ENCODE assay signal across 28 mouse cellular contexts in genomic region chr17:34559116-34559515, GRCm38 (mm10). TPM values are rescaled to one million over a fixed set of nuclear protein-coding genes. Genes with fewer than 3 reads are reported as not detected.
"Had no signal": no experiment of that assay in that cellular context is flagged by ENCODE, and none has a peak within 500 bp of the region (broad histone marks: within the 10 kb centered on the region; RNA-seq: fewer than 3 reads in every experiment).

No protein-coding gene starts in this region.

- H3K4me1 ChIP-seq: midbrain, embryonic 15.5 days had no signal

- H3K9ac ChIP-seq: intestine, embryonic 15.5 days; limb, embryonic 13.5 days; liver, embryonic 12.5 days; liver, embryonic 15.5 days; midbrain, embryonic 12.5 days; midbrain, embryonic 15.5 days; neural tube, embryonic 13.5 days; stomach, embryonic 15.5 days had no signal

- H3K4me2 ChIP-seq: intestine, embryonic 15.5 days; limb, embryonic 13.5 days; liver, embryonic 15.5 days; midbrain, embryonic 12.5 days; midbrain, embryonic 15.5 days; neural tube, embryonic 13.5 days; stomach, embryonic 15.5 days had no signal

- DNase-seq: kidney, adult 11 months; kidney, adult 9 months; kidney, postnatal 14 days; layer of hippocampus, adult 9-11 months; liver; retina, postnatal 1 day; right cerebral cortex, postnatal 25 days; spleen, adult 18-20 months; thymus, postnatal 25 days had no signal

- H3K27ac ChIP-seq: intestine, embryonic 15.5 days; layer of hippocampus, adult 2 months; limb, embryonic 10.5 days; limb, embryonic 13.5 days; liver, embryonic 12.5 days; liver, embryonic 15.5 days; macrophage; midbrain, embryonic 12.5 days; midbrain, embryonic 15.5 days; neural tube, embryonic 13.5 days; stomach, embryonic 15.5 days had no signal

- H3K9me3 ChIP-seq: intestine, embryonic 15.5 days; limb, embryonic 10.5 days; limb, embryonic 13.5 days; liver, embryonic 12.5 days; liver, embryonic 15.5 days; midbrain, embryonic 12.5 days; midbrain, embryonic 15.5 days; neural tube, embryonic 13.5 days; stomach, embryonic 15.5 days had no signal

- ATAC-seq: midbrain, embryonic 15.5 days had no signal

- H3K36me3 ChIP-seq: intestine, embryonic 15.5 days; limb, embryonic 10.5 days; limb, embryonic 13.5 days; liver, embryonic 12.5 days; liver, embryonic 15.5 days; midbrain, embryonic 12.5 days; midbrain, embryonic 15.5 days; neural tube, embryonic 13.5 days; stomach, embryonic 15.5 days had no signal

- H3K4me3 ChIP-seq: intestine, embryonic 15.5 days; layer of hippocampus, adult 2 months; limb, embryonic 10.5 days; limb, embryonic 13.5 days; liver, embryonic 12.5 days; liver, embryonic 15.5 days; midbrain, embryonic 12.5 days; midbrain, embryonic 15.5 days; myocyte; neural tube, embryonic 13.5 days; stomach, embryonic 15.5 days had no signal

- H3K27me3 ChIP-seq: intestine, embryonic 15.5 days; limb, embryonic 13.5 days; midbrain, embryonic 15.5 days; neural tube, embryonic 13.5 days; stomach, embryonic 15.5 days had no signal

RNA-seq across cellular contexts. Expression of gene Btnl6, which starts 42.0 kb away (rescaled TPM):
- total RNA-seq: layer of hippocampus, adult 2 months; layer of hippocampus, postnatal 25 days; left cerebral cortex, adult 18-20 months; left cerebral cortex, postnatal 25 days; megakaryocyte, adult 5-6 weeks; monocyte, adult 5-6 weeks; neutrophil, adult 5-6 weeks had no signal
- polyA plus RNA-seq: kidney, embryonic 16.5 days; limb, embryonic 10.5 days; limb, embryonic 13.5 days; liver, embryonic 12.5 days; liver, embryonic 15.5 days; midbrain, embryonic 12.5 days; midbrain, embryonic 15.5 days; myocyte; neural tube, embryonic 13.5 days had no signal
